Mouse (Mus musculus) limb, embryonic 12.5 days (tissue): ENCODE data around the gene Wars. TPM values are rescaled to one million over a fixed set of nuclear protein-coding genes. Genes with fewer than 3 reads are reported as not detected.
"Not testable (repeated sequence)": the region's sequence is repeated elsewhere in the genome, so short reads cannot be mapped to it uniquely, and the experiment has no call there.

Experiments
- ATAC-seq: fragments of 200-750 bp; cut with Nextera tagmentation; 2 replicates; pipeline ENCODE4 v1.8.0; 2017; ENCODE audit warnings: low read depth, moderate TSS enrichment; ENCODE audit not compliant: insufficient number of reproducible peaks, insufficient read depth, low FRiP score, low TSS enrichment
- H3K27ac ChIP-seq: fragments of 300-500 bp; sonication (generic); 2 replicates; pipeline ENCODE4 v1.5.1; 2016; ENCODE audit warnings: mild to moderate bottlenecking, moderate library complexity
- H3K27me3 ChIP-seq: fragments of 300-500 bp; sonication (generic); 2 replicates; pipeline ENCODE4 v1.6.1; 2016; ENCODE audit warnings: mild to moderate bottlenecking, moderate library complexity
- H3K36me3 ChIP-seq: fragments of 300-500 bp; sonication (generic); 2 replicates; pipeline ENCODE4 v1.6.1; 2016; ENCODE audit warnings: mild to moderate bottlenecking, moderate library complexity
- H3K4me1 ChIP-seq: fragments of 300-500 bp; sonication (generic); replicated peaks from 2 replicates; pipeline ENCODE4 v1.6.1; 2016
- H3K4me2 ChIP-seq: fragments of 300-500 bp; sonication (generic); 2 replicates; pipeline ENCODE4 v1.6.1; 2016; ENCODE audit warnings: mild to moderate bottlenecking, moderate library complexity
- H3K4me3 ChIP-seq: fragments of 300-500 bp; sonication (generic); replicated peaks from 2 replicates; pipeline ENCODE4 v1.5.1; 2016; ENCODE audit warnings: mild to moderate bottlenecking
- H3K9ac ChIP-seq: fragments of 300-500 bp; sonication (generic); replicated peaks from 2 replicates; pipeline ENCODE4 v1.6.1; 2016; ENCODE audit warnings: mild to moderate bottlenecking, moderate library complexity
- H3K9me3 ChIP-seq: fragments of 300-500 bp; sonication (generic); 2 replicates; pipeline ENCODE4 v1.6.1; 2016; ENCODE audit warnings: mild to moderate bottlenecking, moderate library complexity
- WGBS: fragments of 180-500 bp; shearing (Covaris S2); methylation state at CpG from one replicate; pipeline ENCODE4 v1.1.7; 2016; 5-methylcytosine and 5-hydroxymethylcytosine counted together
- polyA plus RNA-seq: library from polyadenylated mRNA; unstranded; fragments of >200 nt; fragmentation: Nextera tagmentation; extraction: Ambion mirVana; gene quantifications from 2 replicates; pipeline ENCODE4 v1.2.1, GENCODE M21; 2016

The Wars gene
- polyA plus RNA-seq, 1 experiment from 2014 or later, result 97.0 TPM

DNA sequence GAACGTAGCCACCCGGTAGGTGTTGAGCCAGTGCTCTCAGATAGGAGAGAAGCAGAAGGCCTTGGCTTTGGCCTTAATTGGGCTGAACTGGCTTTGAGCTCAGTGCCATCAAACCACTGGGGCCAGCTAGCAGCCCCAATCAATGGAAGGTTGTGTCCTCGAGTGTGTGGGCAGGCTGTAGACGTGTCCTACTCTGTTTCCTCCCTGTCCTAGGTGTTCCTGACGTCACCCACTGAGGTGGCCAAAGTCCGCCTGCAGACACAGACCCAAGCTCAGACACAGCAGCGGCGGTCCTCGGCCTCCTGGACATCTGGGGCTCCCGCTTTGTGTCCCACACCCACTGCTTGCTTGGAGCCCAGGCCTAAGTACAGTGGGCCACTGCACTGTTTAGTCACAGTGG is 38.9 kb downstream of the Wars start:
- WGBS, result 89% methylated on average over 10 of the region's 10 CpGs
- 0 out of 2 replicates have a peak, but pooled peaks cover 3% of the 10 kb centered on the region for H3K4me1 ChIP-seq
- H3K27me3 ChIP-seq, result no peaks in the 10 kb centered on the region; the same call in 1 of the 2 replicates
- H3K4me3 ChIP-seq, result no peak overlapping the region
- H3K4me2 ChIP-seq, result no peak overlapping the region
- no peak overlapping the region for H3K27ac ChIP-seq
- peaks cover 22% of the 10 kb centered on the region for H3K36me3 ChIP-seq
- no peaks in the 10 kb centered on the region for H3K9me3 ChIP-seq
- no peak for ATAC-seq
- H3K9ac ChIP-seq, result no peak overlapping the region

DNA sequence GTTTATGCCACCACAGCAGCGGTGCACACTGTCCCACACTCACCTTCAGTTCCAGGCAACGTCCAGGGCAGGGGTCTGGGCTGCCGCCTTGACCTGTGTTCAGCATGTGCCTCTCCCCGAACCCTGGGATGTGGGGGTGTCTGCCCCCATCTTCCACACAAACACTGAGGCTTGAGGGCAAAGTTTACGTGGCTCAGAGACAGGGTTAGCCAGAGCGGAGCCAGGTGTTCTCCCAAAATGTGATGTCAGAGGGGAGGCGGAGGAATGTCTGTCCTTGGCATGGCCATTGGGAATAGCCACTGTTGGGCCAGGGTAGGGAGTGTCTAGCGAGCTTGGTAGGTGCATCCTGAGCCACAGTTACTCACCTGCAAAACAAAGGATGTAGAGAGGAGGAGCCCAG is 41.2 kb downstream of the Wars start:
- 93% methylated on average over 8 of the region's 8 CpGs for WGBS
- no peak overlapping the region for H3K4me2 ChIP-seq
- no peaks in the 10 kb centered on the region for H3K9me3 ChIP-seq
- ATAC-seq, result no peak
- H3K36me3 ChIP-seq, result peaks cover 8% of the 10 kb centered on the region; the same call in 1 of the 2 replicates
- no peak overlapping the region for H3K27ac ChIP-seq
- no peak overlapping the region for H3K9ac ChIP-seq
- 0 out of 2 replicates have a peak, but pooled peaks cover 3% of the 10 kb centered on the region for H3K4me1 ChIP-seq
- no peaks in the 10 kb centered on the region; the same call in 1 of the 2 replicates for H3K27me3 ChIP-seq
- H3K4me3 ChIP-seq, result no peak overlapping the region

DNA sequence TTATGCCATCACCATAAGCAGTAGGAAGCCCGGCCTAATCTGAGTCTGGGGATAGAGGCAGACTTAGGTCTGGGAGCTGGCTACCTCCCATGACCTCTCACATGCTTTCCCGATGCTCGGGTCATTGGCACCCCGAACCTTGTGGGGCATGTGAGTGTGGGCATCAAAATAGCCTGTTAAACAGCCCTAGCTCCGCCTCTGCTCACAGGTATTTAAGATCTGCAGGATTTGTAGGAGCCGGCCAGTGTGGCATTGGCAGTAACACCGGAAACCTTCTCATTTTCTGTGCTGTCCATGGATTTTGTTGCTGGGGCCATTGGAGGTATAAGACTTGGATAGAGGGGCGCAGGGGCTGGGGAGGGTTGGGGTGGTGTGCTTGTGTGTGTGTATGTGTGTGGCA is 43.1 kb downstream of the Wars start:
- Histone ChIP-seq H3K36me3 (peaks cover 9% of the 10 kb centered on the region), H3K4me3 (no peak overlapping the region), H3K9ac (no peak overlapping the region), H3K4me2 (no peak overlapping the region), H3K9me3 (0 out of 2 replicates have a peak, but pooled peaks cover 6% of the 10 kb centered on the region), H3K27ac (no peak overlapping the region), H3K27me3 (no peaks in the 10 kb centered on the region; the same call in 1 of the 2 replicates), H3K4me1 (no peaks in the 10 kb centered on the region)
- 87% methylated on average over 8 of the region's 8 CpGs for WGBS
- no peak for ATAC-seq

DNA sequence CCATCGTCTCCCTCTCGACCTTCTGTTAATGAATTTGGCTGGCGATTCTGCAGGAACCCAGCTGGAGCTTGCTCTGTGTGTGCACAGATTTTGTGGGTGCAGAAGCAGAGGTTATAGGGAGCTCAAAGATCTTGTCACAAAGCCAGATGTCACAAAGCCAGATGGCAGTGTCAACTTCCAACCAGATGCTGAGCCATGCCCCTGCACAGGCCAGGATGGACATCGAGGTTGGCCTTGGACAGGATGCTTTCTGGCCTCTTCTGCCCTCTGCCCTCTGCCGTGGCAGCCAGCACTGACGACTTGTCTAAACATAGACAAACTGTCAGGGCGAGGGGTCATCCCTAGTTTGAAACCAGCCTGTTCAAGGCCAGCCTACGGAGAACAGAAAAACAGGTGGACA is 43.8 kb downstream of the Wars start:
- H3K4me2 ChIP-seq, result no peak overlapping the region
- H3K36me3 ChIP-seq, result peaks cover 9% of the 10 kb centered on the region
- H3K4me3 ChIP-seq, result no peak overlapping the region
- no peak for ATAC-seq
- H3K4me1 ChIP-seq, result no peaks in the 10 kb centered on the region
- H3K27me3 ChIP-seq, result no peaks in the 10 kb centered on the region
- 0 out of 2 replicates have a peak, but pooled peaks cover 6% of the 10 kb centered on the region for H3K9me3 ChIP-seq
- 68% methylated on average over 8 of the region's 8 CpGs for WGBS
- H3K9ac ChIP-seq, result no peak overlapping the region
- no peak overlapping the region for H3K27ac ChIP-seq

- no peak for ATAC-seq
- 0 out of 2 replicates have a peak, but pooled peaks cover 6% of the 10 kb centered on the region for H3K9me3 ChIP-seq
- no peak overlapping the region for H3K4me3 ChIP-seq
- H3K9ac ChIP-seq, result no peak overlapping the region
- H3K27me3 ChIP-seq, result no peaks in the 10 kb centered on the region
- 84% methylated on average over 4 of the region's 4 CpGs for WGBS
- H3K4me1 ChIP-seq, result no peaks in the 10 kb centered on the region
- no peak overlapping the region for H3K27ac ChIP-seq
- H3K4me2 ChIP-seq, result no peak overlapping the region
- H3K36me3 ChIP-seq, result peaks cover 14% of the 10 kb centered on the region
Measured at GRCm38 (mm10) chr12:108849488-108850022, 44.4 kb downstream of the Wars start.

- H3K27ac ChIP-seq, H3K4me2 ChIP-seq, H3K4me1 ChIP-seq, H3K27me3 ChIP-seq, ATAC-seq, H3K9me3 ChIP-seq, H3K4me3 ChIP-seq, H3K9ac ChIP-seq: not testable (repeated sequence)
- peaks cover 27% of the 10 kb centered on the region for H3K36me3 ChIP-seq
- 92% methylated on average over 3 of the region's 3 CpGs for WGBS
Measured at GRCm38 (mm10) chr12:108848033-108848432, 45.9 kb downstream of the Wars start.

- Histone ChIP-seq H3K4me1 (peaks cover 8% of the 10 kb centered on the region), H3K9me3 (0 out of 2 replicates have a peak, but pooled peaks cover 6% of the 10 kb centered on the region), H3K27ac (0 out of 2 replicates have a peak overlapping the region, but pooled peaks have one; percentile 29), H3K4me3 (no peak overlapping the region), H3K27me3 (no peaks in the 10 kb centered on the region), H3K36me3 (peaks cover 70% of the 10 kb centered on the region), H3K9ac (no peak overlapping the region), H3K4me2 (no peak overlapping the region)
- 92% methylated on average over 7 of the region's 7 CpGs for WGBS
- ATAC-seq, result no peak
Measured at GRCm38 (mm10) chr12:108842663-108843062, 51.3 kb downstream of the Wars start.

GRCm38 (mm10) chr12:108841181-108841580 is 52.8 kb downstream of the Wars start:
- H3K4me3 ChIP-seq, result no peak overlapping the region
- H3K27me3 ChIP-seq, result no peaks in the 10 kb centered on the region
- no peak overlapping the region for H3K4me2 ChIP-seq
- H3K27ac ChIP-seq, result no peak overlapping the region
- 88% methylated on average over 6 of the region's 6 CpGs for WGBS
- ATAC-seq, result no peak
- H3K9me3 ChIP-seq, result no peaks in the 10 kb centered on the region
- no peak overlapping the region for H3K9ac ChIP-seq
- peaks cover 70% of the 10 kb centered on the region for H3K36me3 ChIP-seq
- H3K4me1 ChIP-seq, result peaks cover 18% of the 10 kb centered on the region

- H3K36me3 ChIP-seq, result peaks cover 30% of the 10 kb centered on the region
- ATAC-seq, result no peak
- peak overlapping the region; percentile 95 for H3K4me2 ChIP-seq
- H3K27ac ChIP-seq, result peak overlapping the region; percentile 89
- no peaks in the 10 kb centered on the region for H3K9me3 ChIP-seq
- WGBS, result 51% methylated on average over 7 of the region's 7 CpGs
- peak overlapping the region; percentile 67 for H3K4me3 ChIP-seq
- no peaks in the 10 kb centered on the region for H3K27me3 ChIP-seq
- H3K4me1 ChIP-seq, result peaks cover 39% of the 10 kb centered on the region
- peak overlapping the region; percentile 85 for H3K9ac ChIP-seq
Measured at GRCm38 (mm10) chr12:108836722-108837121, 57.3 kb downstream of the Wars start.

GRCm38 (mm10) chr12:108835840-108836409 is 58.0 kb downstream of the Wars start, which contains the start of the genes Slc25a29 and Slc25a47:
Gene Slc25a29 (minus strand): TSS chr12:108835883.
Gene Slc25a47 (plus strand): TSS chr12:108836046.
- under 1% methylated on average over 52 of the region's 53 CpGs for WGBS
- peak; percentile 98 for ATAC-seq
- Histone ChIP-seq H3K9me3 (no peaks in the 10 kb centered on the region), H3K27me3 (no peaks in the 10 kb centered on the region), H3K27ac (peak within 1 kb of the TSS; percentile 89), H3K36me3 (peaks cover 22% of the 10 kb centered on the region), H3K4me1 (peaks cover 39% of the 10 kb centered on the region), H3K4me2 (peak within 1 kb of the TSS; percentile 95), H3K9ac (peak within 1 kb of the TSS; percentile 85), H3K4me3 (peak within 1 kb of the TSS; percentile 67)

GRCm38 (mm10) chr12:108835208-108835839 is 58.6 kb downstream of the Wars start:
- ATAC-seq, result no peak

More at GRCm38 (mm10) chr12:108835208-108835839, 58.6 kb downstream of the Wars start:
- Histone ChIP-seq H3K9me3 (no peaks in the 10 kb centered on the region), H3K27me3 (no peaks in the 10 kb centered on the region), H3K36me3 (peaks cover 19% of the 10 kb centered on the region), H3K4me2 (peak overlapping the region; percentile 95), H3K4me1 (peaks cover 39% of the 10 kb centered on the region), H3K4me3 (peak overlapping the region; percentile 67), H3K27ac (0 out of 2 replicates have a peak overlapping the region, but pooled peaks have one; percentile 41), H3K9ac (peak overlapping the region; percentile 80)
- 2% methylated on average over 51 of the region's 51 CpGs for WGBS
